Mouse (Mus musculus) kidney, embryonic 14.5 days (tissue): ENCODE measurements around the gene Trim3. TPM values are rescaled to one million over a fixed set of nuclear protein-coding genes. Genes with fewer than 3 reads are reported as not detected.
A peak's percentile ranks its signal among the peaks of the same experiment; 100 is the strongest.

Experiments used
- ATAC-seq: fragments of 200-750 bp; cut with Nextera tagmentation; 2 replicates; pipeline ENCODE4 v1.8.0; 2017; ENCODE audit warnings: moderate number of reproducible peaks, mild to moderate bottlenecking, moderate TSS enrichment, moderate library complexity; ENCODE audit not compliant: low FRiP score, low TSS enrichment
- H3K27ac ChIP-seq: fragments of 300-500 bp; sonication (generic); 2 replicates; pipeline ENCODE4 v1.5.1; 2014; ENCODE audit warnings: low read depth, mild to moderate bottlenecking, low read length, moderate library complexity, mixed read lengths
- H3K27me3 ChIP-seq: fragments of 300-500 bp; sonication (generic); 2 replicates; pipeline ENCODE4 v1.6.1; 2014; ENCODE audit warnings: mild to moderate bottlenecking, low read length; ENCODE audit not compliant: control insufficient read depth, insufficient read depth
- H3K36me3 ChIP-seq: fragments of 300-500 bp; sonication (generic); 2 replicates; pipeline ENCODE4 v1.6.1; 2014; ENCODE audit warnings: low read length, mixed read lengths; ENCODE audit not compliant: control insufficient read depth, insufficient read depth
- H3K4me1 ChIP-seq: fragments of 300-500 bp; sonication (generic); 2 replicates; pipeline ENCODE4 v1.6.1; 2014; ENCODE audit warnings: low read length, mixed read lengths; ENCODE audit not compliant: control insufficient read depth, insufficient read depth
- H3K4me2 ChIP-seq: fragments of 300-500 bp; sonication (generic); replicated peaks from 2 replicates; pipeline ENCODE4 v1.6.1; 2014; ENCODE audit warnings: low read depth, mild to moderate bottlenecking, low read length
- H3K4me3 ChIP-seq: fragments of 300-500 bp; sonication (generic); 2 replicates; pipeline ENCODE4 v1.5.1; 2014; ENCODE audit warnings: mild to moderate bottlenecking, low read length
- H3K9ac ChIP-seq: fragments of 300-500 bp; sonication (generic); 2 replicates; pipeline ENCODE4 v1.6.1; 2014; ENCODE audit warnings: low read depth, mild to moderate bottlenecking, low read length, moderate library complexity
- H3K9me3 ChIP-seq: fragments of 300-500 bp; sonication (generic); 2 replicates; pipeline ENCODE4 v1.6.1; 2016; ENCODE audit warnings: low read length; ENCODE audit not compliant: control insufficient read depth
- WGBS: fragments of 180-500 bp; shearing (Covaris S2); extraction: QIAGEN DNeasy Blood & Tissue Kit; methylation state at CpG from one replicate; pipeline ENCODE4 v1.1.7; 2014; 5-methylcytosine and 5-hydroxymethylcytosine counted together
- polyA plus RNA-seq: library from polyadenylated mRNA; unstranded; fragments of >200 nt; fragmentation: Nextera tagmentation; extraction: Ambion mirVana; gene quantifications from 2 replicates; pipeline ENCODE4 v1.2.1, GENCODE M21; 2014

Gene Trim3
- polyA plus RNA-seq, 1 experiment from 2014 or later = 25.5 TPM

DNA sequence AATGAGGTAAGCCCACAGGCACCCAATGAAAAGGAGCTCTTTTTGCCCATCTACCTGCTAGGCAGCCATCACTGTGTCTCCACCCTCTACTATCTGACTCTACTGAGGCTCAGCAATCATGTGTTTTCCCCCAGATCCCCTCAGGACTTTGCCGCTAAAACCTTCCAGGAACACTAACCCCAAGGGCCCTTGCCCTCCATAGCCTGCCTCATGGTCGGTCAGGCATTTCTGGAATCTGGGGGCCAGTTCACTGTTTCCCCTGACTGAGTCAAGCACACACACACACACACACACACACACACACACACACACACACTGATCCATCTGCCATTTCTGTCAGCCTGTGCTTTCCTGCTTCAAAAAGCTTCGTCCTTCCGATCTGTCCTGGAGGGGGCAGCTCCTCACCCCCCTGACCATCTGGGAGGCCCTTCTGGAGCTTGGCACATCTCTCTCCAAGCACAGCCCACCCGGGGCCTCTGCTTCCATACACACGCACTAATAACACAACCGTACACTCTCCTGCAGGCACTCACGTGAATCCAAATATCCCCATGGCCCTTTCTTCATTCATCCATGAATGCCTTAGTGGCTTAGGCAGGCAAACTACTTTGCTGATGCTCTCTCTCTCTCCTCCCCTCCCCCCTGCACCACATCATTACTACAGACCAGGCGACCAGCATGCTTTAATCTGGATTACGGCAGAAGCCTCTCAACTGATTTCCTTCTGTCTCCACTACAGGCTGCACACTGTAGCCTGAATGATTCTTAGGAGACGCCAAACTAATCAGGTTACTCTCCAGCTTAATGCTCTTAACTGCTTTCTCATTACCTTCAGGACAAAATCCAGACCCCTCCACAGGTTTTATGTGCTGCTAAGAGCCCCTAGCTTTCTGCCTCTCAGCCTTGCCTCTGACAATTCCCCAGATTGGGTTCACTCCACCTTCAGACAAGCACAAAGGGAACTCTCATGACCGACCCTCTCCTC lies 63.6 kb downstream of the Trim3 start:
- ATAC-seq = peak; percentile 20; the same call in 1 of the 2 replicates
- Histone ChIP-seq H3K9me3 (no peaks in the 10 kb centered on the region), H3K4me3 (no peak overlapping the region), H3K4me2 (no peak overlapping the region), H3K9ac (peak overlapping the region; percentile 29; the same call in 1 of the 2 replicates), H3K4me1 (peaks cover 18% of the 10 kb centered on the region; the same call in 1 of the 2 replicates), H3K27me3 (no peaks in the 10 kb centered on the region), H3K36me3 (peaks cover 39% of the 10 kb centered on the region), H3K27ac (no peak overlapping the region)
- WGBS = 29% methylated on average over 12 of the region's 12 CpGs

- H3K27ac ChIP-seq = no peak overlapping the region
- H3K36me3 ChIP-seq = peaks cover 41% of the 10 kb centered on the region
- ATAC-seq = peak; percentile 65
- H3K27me3 ChIP-seq = no peaks in the 10 kb centered on the region
- no peak overlapping the region for H3K4me3 ChIP-seq
- WGBS = 10% methylated on average over 6 of the region's 6 CpGs
- peaks cover 18% of the 10 kb centered on the region; the same call in 1 of the 2 replicates for H3K4me1 ChIP-seq
- H3K9ac ChIP-seq = no peak overlapping the region
- H3K4me2 ChIP-seq = no peak overlapping the region
- no peaks in the 10 kb centered on the region for H3K9me3 ChIP-seq
Observed at GRCm38 (mm10) chr7:105568988-105569471, 64.3 kb downstream of the Trim3 start.

- H3K9me3 ChIP-seq = no peaks in the 10 kb centered on the region
- H3K9ac ChIP-seq = no peak overlapping the region
- WGBS = 20% methylated on average over 7 of the region's 7 CpGs
- ATAC-seq = peak; percentile 45
- no peak overlapping the region for H3K4me3 ChIP-seq
- peaks cover 41% of the 10 kb centered on the region for H3K36me3 ChIP-seq
- no peak overlapping the region for H3K4me2 ChIP-seq
- H3K4me1 ChIP-seq = peaks cover 18% of the 10 kb centered on the region; the same call in 1 of the 2 replicates
- no peak overlapping the region for H3K27ac ChIP-seq
- H3K27me3 ChIP-seq = no peaks in the 10 kb centered on the region
Observed at GRCm38 (mm10) chr7:105568583-105568982, 64.8 kb downstream of the Trim3 start.

GRCm38 (mm10) chr7:105565071-105565836 lies 68.1 kb downstream of the Trim3 start:
- Histone ChIP-seq H3K36me3 (peaks cover 36% of the 10 kb centered on the region), H3K9ac (no peak overlapping the region), H3K9me3 (no peaks in the 10 kb centered on the region), H3K27ac (no peak overlapping the region), H3K4me2 (no peak overlapping the region), H3K4me1 (peaks cover 17% of the 10 kb centered on the region; the same call in 1 of the 2 replicates), H3K27me3 (no peaks in the 10 kb centered on the region), H3K4me3 (no peak overlapping the region)
- no peak for ATAC-seq
- WGBS = 91% methylated on average over 17 of the region's 17 CpGs

DNA sequence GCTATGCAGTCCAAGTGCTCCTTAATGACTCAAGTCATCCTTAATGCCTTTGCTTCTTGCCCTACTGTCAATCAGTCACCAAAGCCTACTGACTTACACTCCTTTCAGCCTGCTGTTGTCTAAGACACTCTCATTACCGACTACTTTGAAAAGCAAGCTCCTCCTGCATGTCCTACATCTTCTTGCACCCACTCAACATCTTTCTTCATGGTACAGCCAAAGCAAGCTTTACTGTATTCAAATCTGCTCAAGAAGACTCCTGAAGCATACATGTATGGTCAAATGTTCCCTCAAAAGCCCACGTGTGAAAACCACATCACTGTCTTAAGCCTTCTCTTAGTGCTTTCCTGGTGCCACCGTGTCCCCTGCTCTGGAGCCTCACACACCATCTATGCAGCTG lies 70.0 kb downstream of the Trim3 start:
- H3K27ac ChIP-seq = no peak overlapping the region
- no peak for ATAC-seq

GRCm38 (mm10) chr7:105562317-105562716 lies 71.1 kb downstream of the Trim3 start:
- Histone ChIP-seq H3K9me3 (no peaks in the 10 kb centered on the region), H3K36me3 (peaks cover 52% of the 10 kb centered on the region), H3K4me1 (no peaks in the 10 kb centered on the region), H3K4me3 (no peak overlapping the region), H3K9ac (no peak overlapping the region), H3K4me2 (no peak overlapping the region), H3K27me3 (no peaks in the 10 kb centered on the region), H3K27ac (no peak overlapping the region)
- no peak for ATAC-seq
- 95% methylated on average over 3 of the region's 3 CpGs for WGBS

More for the DNA sequence above, 70.0 kb downstream of the Trim3 start:
- Histone ChIP-seq H3K36me3 (peaks cover 46% of the 10 kb centered on the region), H3K27me3 (no peaks in the 10 kb centered on the region), H3K4me2 (no peak overlapping the region), H3K4me3 (no peak overlapping the region), H3K4me1 (no peaks in the 10 kb centered on the region), H3K9ac (no peak overlapping the region), H3K9me3 (no peaks in the 10 kb centered on the region)
- WGBS = 84% methylated on average over 3 of the region's 3 CpGs

- H3K4me2 ChIP-seq = no peak overlapping the region
- H3K4me3 ChIP-seq = no peak overlapping the region
- no peak overlapping the region for H3K27ac ChIP-seq
- WGBS = 90% methylated on average over 9 of the region's 9 CpGs
- no peak for ATAC-seq
- no peaks in the 10 kb centered on the region for H3K9me3 ChIP-seq
- peaks cover 30% of the 10 kb centered on the region for H3K36me3 ChIP-seq
- peaks cover 6% of the 10 kb centered on the region; the same call in 1 of the 2 replicates for H3K4me1 ChIP-seq
- H3K9ac ChIP-seq = no peak overlapping the region
- H3K27me3 ChIP-seq = no peaks in the 10 kb centered on the region
Observed at GRCm38 (mm10) chr7:105559016-105559415, 74.4 kb downstream of the Trim3 start.

DNA sequence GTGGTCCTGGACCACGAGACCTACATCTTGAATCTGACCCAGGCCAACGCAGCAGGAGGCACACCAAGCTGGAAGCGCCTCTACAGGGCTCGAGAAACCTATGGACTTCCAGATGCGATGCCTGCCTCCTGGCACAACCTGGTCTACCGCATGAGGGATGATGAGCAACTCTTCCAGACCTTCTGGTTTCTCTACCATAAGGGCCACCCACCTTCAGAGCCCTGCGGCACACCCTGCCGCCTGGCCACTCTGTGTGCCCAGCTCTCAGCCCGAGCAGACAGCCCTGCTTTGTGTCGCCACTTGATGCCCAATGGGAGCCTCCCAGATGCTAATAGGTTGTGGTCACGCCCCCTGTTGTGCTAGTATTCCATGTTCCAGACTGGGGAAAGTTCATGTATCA lies 75.7 kb downstream of the Trim3 start:
- peaks cover 10% of the 10 kb centered on the region; the same call in 1 of the 2 replicates for H3K4me1 ChIP-seq
- H3K4me2 ChIP-seq = no peak overlapping the region
- H3K36me3 ChIP-seq = peaks cover 26% of the 10 kb centered on the region
- no peaks in the 10 kb centered on the region for H3K9me3 ChIP-seq
- H3K27ac ChIP-seq = no peak overlapping the region
- no peak overlapping the region for H3K9ac ChIP-seq
- 87% methylated on average over 11 of the region's 11 CpGs for WGBS
- no peaks in the 10 kb centered on the region for H3K27me3 ChIP-seq
- H3K4me3 ChIP-seq = no peak overlapping the region
- no peak for ATAC-seq
